ENCODE assay signal across 14 mouse cellular contexts in the genomic region with DNA sequence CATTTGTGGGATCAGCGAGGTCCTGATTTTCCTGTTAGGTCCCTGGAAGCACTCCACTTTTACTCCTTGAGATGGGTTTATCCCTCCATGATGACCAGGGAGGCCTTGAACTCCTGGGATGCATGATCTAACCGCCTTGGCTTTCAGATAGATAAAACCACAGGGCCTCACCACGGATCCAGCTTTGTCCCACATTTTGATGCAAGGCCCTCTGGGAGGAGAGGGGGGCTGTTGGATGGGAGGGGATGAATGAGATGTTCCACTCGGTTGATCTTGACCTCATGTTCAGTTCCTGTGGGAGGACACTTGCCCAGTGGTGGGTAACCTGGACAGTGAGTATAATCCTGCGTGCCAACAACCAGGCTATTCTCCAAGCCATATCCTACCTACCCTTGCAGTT. TPM values are rescaled to one million over a fixed set of nuclear protein-coding genes. Genes with fewer than 3 reads are reported as not detected.
A peak's percentile ranks its signal among the peaks of the same experiment; 100 is the strongest.
DNase-seq lines count a peak whose midpoint lies in the region; ATAC-seq lines count a peak whose summit lies in the region.
"Had no signal": no experiment of that assay in that cellular context is flagged by ENCODE, and none has a peak within 500 bp of the region (broad histone marks: within the 10 kb centered on the region; RNA-seq: fewer than 3 reads in every experiment).

No protein-coding gene starts in this region.

- H3K27me3 ChIP-seq in intestine, embryonic 15.5 days (replicated peaks) = no peaks in the 10 kb centered on the region
- no peaks in the 10 kb centered on the region for H3K27me3 ChIP-seq in intestine, embryonic 16.5 days (replicated peaks; ENCODE audit: control insufficient read depth, insufficient read depth, low read length)
- no peaks in the 10 kb centered on the region for H3K27me3 ChIP-seq in embryonic facial prominence, embryonic 13.5 days
- no peaks in the 10 kb centered on the region; the same call in 1 of the 2 replicates for H3K27me3 ChIP-seq in midbrain, embryonic 11.5 days (ENCODE audit: control insufficient read depth, insufficient read depth, low read length)
- H3K27me3 ChIP-seq: embryonic facial prominence, embryonic 15.5 days had no signal

- 0 out of 2 replicates have a peak, but pooled peaks cover 5% of the 10 kb centered on the region for H3K4me1 ChIP-seq in intestine, embryonic 15.5 days (replicated peaks)
- H3K4me1 ChIP-seq in intestine, embryonic 16.5 days (ENCODE audit: control insufficient read depth, insufficient read depth, low read length) = peaks cover 4% of the 10 kb centered on the region; the same call in 1 of the 2 replicates
- H3K4me1 ChIP-seq in embryonic facial prominence, embryonic 13.5 days = peaks cover 13% of the 10 kb centered on the region
- peaks cover 13% of the 10 kb centered on the region for H3K4me1 ChIP-seq in midbrain, embryonic 11.5 days (ENCODE audit: control insufficient read depth, insufficient read depth, low read length)

- H3K4me3 ChIP-seq in intestine, embryonic 15.5 days (replicated peaks) = no peak overlapping the region
- H3K4me3 ChIP-seq in intestine, embryonic 16.5 days (ENCODE audit: low read length) = no peak overlapping the region
- 0 out of 2 replicates have a peak overlapping the region, but pooled peaks have one; percentile 6 for H3K4me3 ChIP-seq in embryonic facial prominence, embryonic 13.5 days
- 0 out of 2 replicates have a peak overlapping the region, but pooled peaks have one; percentile 2 for H3K4me3 ChIP-seq in midbrain, embryonic 11.5 days (ENCODE audit: low read depth, low read length)

- H3K9ac ChIP-seq in intestine, embryonic 15.5 days = no peak overlapping the region
- no peak overlapping the region for H3K9ac ChIP-seq in intestine, embryonic 16.5 days (ENCODE audit: low read depth, low read length)
- peak overlapping the region; percentile 44; the same call in 1 of the 2 replicates for H3K9ac ChIP-seq in embryonic facial prominence, embryonic 13.5 days
- no peak overlapping the region for H3K9ac ChIP-seq in midbrain, embryonic 11.5 days (ENCODE audit: low read length)

- peaks cover 31% of the 10 kb centered on the region for H3K36me3 ChIP-seq in intestine, embryonic 15.5 days
- peaks cover 20% of the 10 kb centered on the region for H3K36me3 ChIP-seq in intestine, embryonic 16.5 days (ENCODE audit: control insufficient read depth, insufficient read depth, low read length)
- H3K36me3 ChIP-seq in embryonic facial prominence, embryonic 13.5 days = peaks cover 49% of the 10 kb centered on the region
- H3K36me3 ChIP-seq in midbrain, embryonic 11.5 days (ENCODE audit: control insufficient read depth, insufficient read depth, low read length) = peaks cover 29% of the 10 kb centered on the region

- 76% methylated on average over 5 of the region's 5 CpGs for WGBS in intestine, embryonic 15.5 days
- WGBS in intestine, embryonic 16.5 days = 79% methylated on average over 5 of the region's 5 CpGs
- WGBS in embryonic facial prominence, embryonic 13.5 days = 79% methylated on average over 5 of the region's 5 CpGs
- WGBS in midbrain, embryonic 11.5 days = 69% methylated on average over 5 of the region's 5 CpGs

- H3K9me3 ChIP-seq in intestine, embryonic 15.5 days = no peaks in the 10 kb centered on the region
- no peaks in the 10 kb centered on the region for H3K9me3 ChIP-seq in intestine, embryonic 16.5 days (ENCODE audit: control insufficient read depth, low read length)
- H3K9me3 ChIP-seq in embryonic facial prominence, embryonic 13.5 days = 0 out of 2 replicates have a peak, but pooled peaks cover 4% of the 10 kb centered on the region
- peaks cover 9% of the 10 kb centered on the region for H3K9me3 ChIP-seq in midbrain, embryonic 11.5 days (ENCODE audit: control insufficient read depth, low read length)
- H3K9me3 ChIP-seq: embryonic facial prominence, embryonic 15.5 days had no signal

- intact Hi-C loops in left cerebral cortex, postnatal 4 days (cut with DNase I) = no loop called here

- no peak for ATAC-seq in intestine, embryonic 15.5 days
- ATAC-seq in intestine, embryonic 16.5 days = no peak
- no peak for ATAC-seq in embryonic facial prominence, embryonic 13.5 days (ENCODE audit: insufficient number of reproducible peaks, insufficient read depth, low FRiP score, low TSS enrichment, low read depth)
- ATAC-seq in midbrain, embryonic 11.5 days (ENCODE audit: low FRiP score) = no peak
- ATAC-seq: lung, postnatal 0 days had no signal

- H3K4me2 ChIP-seq in intestine, embryonic 15.5 days (replicated peaks) = 0 out of 2 replicates have a peak overlapping the region, but pooled peaks have one; percentile 5
- no peak overlapping the region for H3K4me2 ChIP-seq in intestine, embryonic 16.5 days (ENCODE audit: low read depth, low read length)
- H3K4me2 ChIP-seq in embryonic facial prominence, embryonic 13.5 days = peak overlapping the region; percentile 88
- peak overlapping the region; percentile 21 for H3K4me2 ChIP-seq in midbrain, embryonic 11.5 days

- no peak overlapping the region for H3K27ac ChIP-seq in intestine, embryonic 15.5 days
- no peak overlapping the region for H3K27ac ChIP-seq in intestine, embryonic 16.5 days (ENCODE audit: low read length)
- no peak overlapping the region for H3K27ac ChIP-seq in embryonic facial prominence, embryonic 13.5 days
- H3K27ac ChIP-seq in midbrain, embryonic 11.5 days (ENCODE audit: low read depth, low read length) = no peak overlapping the region

- DNase-seq in 416B (ENCODE audit: low read depth) = peak; percentile 42
- no peak for DNase-seq in midbrain, embryonic 11.5 days (ENCODE audit: low spot score, missing footprints)
- DNase-seq in left cerebral cortex, postnatal 4 days = no peak
- no peak for DNase-seq in gastrocnemius, adult 18-20 months (ENCODE audit: low spot score)
- DNase-seq: cerebellum, adult 11-12 months; gastrocnemius, postnatal 36 days; kidney, postnatal 10 days; thymus, postnatal 25 days had no signal

RNA-seq across cellular contexts. Expression of a gene that starts 1.8 kb away (rescaled TPM):
- polyA plus RNA-seq in intestine, embryonic 15.5 days (2015; fragmentation: Nextera tagmentation; extraction: Ambion mirVana) = 27.7 and 31.5 TPM in 2 replicates
- polyA plus RNA-seq in intestine, embryonic 16.5 days (2015; fragmentation: Nextera tagmentation; extraction: Ambion mirVana) = 25.5 and 26.0 TPM in 2 replicates
- 47.3 and 57.5 TPM in 2 replicates for polyA plus RNA-seq in embryonic facial prominence, embryonic 13.5 days (2015; fragmentation: Nextera tagmentation; extraction: Ambion mirVana)
- 50.5 and 61.2 TPM in 2 replicates for polyA plus RNA-seq in midbrain, embryonic 11.5 days (2014; fragmentation: Nextera tagmentation; extraction: Ambion mirVana)
- 10 to 100 TPM; 20.0 to 22.3 TPM for total RNA-seq in left cerebral cortex, postnatal 4 days (2021)
- 1 to 10 TPM; 2.9 to 3.8 TPM for total RNA-seq in gastrocnemius, adult 18-20 months (2021)

RNA-seq across cellular contexts. Expression of a gene that starts 17.9 kb away (rescaled TPM):
- 45.8 and 52.7 TPM in 2 replicates for polyA plus RNA-seq in intestine, embryonic 15.5 days (2015; fragmentation: Nextera tagmentation; extraction: Ambion mirVana)
- polyA plus RNA-seq in intestine, embryonic 16.5 days (2015; fragmentation: Nextera tagmentation; extraction: Ambion mirVana) = 44.2 and 48.4 TPM in 2 replicates
- 54.4 and 58.3 TPM in 2 replicates for polyA plus RNA-seq in embryonic facial prominence, embryonic 13.5 days (2015; fragmentation: Nextera tagmentation; extraction: Ambion mirVana)
- polyA plus RNA-seq in midbrain, embryonic 11.5 days (2014; fragmentation: Nextera tagmentation; extraction: Ambion mirVana) = 45.7 and 49.7 TPM in 2 replicates
- total RNA-seq in left cerebral cortex, postnatal 4 days (2021) = 10 to 100 TPM; 65.7 to 69.9 TPM
- 10 to 100 TPM; 27.4 to 28.6 TPM for total RNA-seq in gastrocnemius, adult 18-20 months (2021)

RNA-seq across cellular contexts. Expression of a gene that starts 17.9 kb away (rescaled TPM):
- polyA plus RNA-seq in intestine, embryonic 15.5 days (2015; fragmentation: Nextera tagmentation; extraction: Ambion mirVana) = 331 and 429 TPM in 2 replicates
- polyA plus RNA-seq in intestine, embryonic 16.5 days (2015; fragmentation: Nextera tagmentation; extraction: Ambion mirVana) = 432 and 443 TPM in 2 replicates
- 315 and 327 TPM in 2 replicates for polyA plus RNA-seq in embryonic facial prominence, embryonic 13.5 days (2015; fragmentation: Nextera tagmentation; extraction: Ambion mirVana)
- polyA plus RNA-seq in midbrain, embryonic 11.5 days (2014; fragmentation: Nextera tagmentation; extraction: Ambion mirVana) = 230 and 240 TPM in 2 replicates
- total RNA-seq in left cerebral cortex, postnatal 4 days (2021) = 100 to 1,000 TPM; 110 to 113 TPM
- 100 to 1,000 TPM; 133 to 135 TPM for total RNA-seq in gastrocnemius, adult 18-20 months (2021)

RNA-seq across cellular contexts. Expression of a gene that starts 31.2 kb away (rescaled TPM):
- polyA plus RNA-seq in intestine, embryonic 15.5 days (2015; fragmentation: Nextera tagmentation; extraction: Ambion mirVana) = 3.6 TPM in 2 replicates
- polyA plus RNA-seq in intestine, embryonic 16.5 days (2015; fragmentation: Nextera tagmentation; extraction: Ambion mirVana) = 2.1 and 3.2 TPM in 2 replicates
- polyA plus RNA-seq in embryonic facial prominence, embryonic 13.5 days (2015; fragmentation: Nextera tagmentation; extraction: Ambion mirVana) = 9.3 and 9.4 TPM in 2 replicates
- 5.5 and 7.0 TPM in 2 replicates for polyA plus RNA-seq in midbrain, embryonic 11.5 days (2014; fragmentation: Nextera tagmentation; extraction: Ambion mirVana)
- 10 to 100 TPM; 61.6 to 67.6 TPM for total RNA-seq in left cerebral cortex, postnatal 4 days (2021)
- total RNA-seq in gastrocnemius, adult 18-20 months (2021) = 10 to 100 TPM; 13.4 to 15.9 TPM
- polyA plus RNA-seq: G1E had no signal

RNA-seq across cellular contexts. Expression of a gene that starts 45.2 kb away (rescaled TPM):
- polyA plus RNA-seq in intestine, embryonic 15.5 days (2015; fragmentation: Nextera tagmentation; extraction: Ambion mirVana) = 0.38 and 1.4 TPM in 2 replicates
- 0.53 and 0.78 TPM in 2 replicates for polyA plus RNA-seq in intestine, embryonic 16.5 days (2015; fragmentation: Nextera tagmentation; extraction: Ambion mirVana)
- polyA plus RNA-seq in embryonic facial prominence, embryonic 13.5 days (2015; fragmentation: Nextera tagmentation; extraction: Ambion mirVana) = 2.2 and 4.2 TPM in 2 replicates
- 0.43 and 1.3 TPM in 2 replicates for polyA plus RNA-seq in midbrain, embryonic 11.5 days (2014; fragmentation: Nextera tagmentation; extraction: Ambion mirVana)
- 1 to 10 TPM; 6.8 to 7.9 TPM for total RNA-seq in left cerebral cortex, postnatal 4 days (2021)
- 1 to 10 TPM; 1.9 to 2.1 TPM for total RNA-seq in gastrocnemius, adult 18-20 months (2021)
- total RNA-seq: G1E had no signal
- polyA plus RNA-seq: G1E had no signal

Comparison
In these comparisons a context has a peak if more than half of its experiments do, and no peak if none do; other contexts are left out.
1. H3K4me3 ChIP-seq: peak in embryonic facial prominence, embryonic 13.5 days (single experiment) and midbrain, embryonic 11.5 days (single experiment); none in intestine, embryonic 15.5 days (single experiment) and intestine, embryonic 16.5 days (single experiment).